Mouse (Mus musculus): ENCODE data around the gene Olfr103. TPM values are rescaled to one million over a fixed set of nuclear protein-coding genes. Genes with fewer than 3 reads are reported as not detected.

Olfr103 gene
- not detected in 2 replicates for polyA plus RNA-seq (2016; fragmentation: Nextera tagmentation; extraction: Ambion mirVana)

GRCm38 (mm10) chr17:37339598-37339997 lies at the start of gene Olfr103:
Gene Olfr103 (minus strand): TSS chr17:37339698.
- no peaks in the 10 kb centered on the region for H3K9me3 ChIP-seq
- no peaks in the 10 kb centered on the region for H3K36me3 ChIP-seq (replicated peaks)
- H3K4me1 ChIP-seq, result no peaks in the 10 kb centered on the region
- H3K27ac ChIP-seq (replicated peaks), result no peak within 1 kb of the TSS
- whole genome bisulfite sequencing, result 87% methylated on average over 2 of the region's 2 CpGs
- H3K27me3 ChIP-seq (replicated peaks; ENCODE audit: low read depth, poor library complexity, severe bottlenecking), result no peaks in the 10 kb centered on the region
- no peak within 1 kb of the TSS for H3K4me3 ChIP-seq
- DNase-seq (ENCODE audit: low spot score), result no peak

GRCm38 (mm10) chr17:37378733-37379132 lies 39.2 kb upstream of the Olfr103 start, which contains the start of gene Olfr105-ps:
Gene Olfr105-ps (plus strand): TSS chr17:37379033.
- H3K9me3 ChIP-seq, result no peaks in the 10 kb centered on the region
- no peak within 1 kb of the TSS for H3K27ac ChIP-seq (replicated peaks)
- H3K27me3 ChIP-seq (replicated peaks; ENCODE audit: low read depth, poor library complexity, severe bottlenecking), result no peaks in the 10 kb centered on the region
- H3K36me3 ChIP-seq (replicated peaks), result no peaks in the 10 kb centered on the region
- no peaks in the 10 kb centered on the region for H3K4me1 ChIP-seq
- DNase-seq (ENCODE audit: low spot score), result no peak
- no peak within 1 kb of the TSS for H3K4me3 ChIP-seq

- no peak for DNase-seq (ENCODE audit: low spot score)
- Histone ChIP-seq H3K9me3 (no peaks in the 10 kb centered on the region), H3K27ac (replicated peaks) (no peak within 1 kb of the TSS), H3K4me3 (no peak within 1 kb of the TSS), H3K27me3 (replicated peaks; ENCODE audit: low read depth, poor library complexity, severe bottlenecking) (no peaks in the 10 kb centered on the region), H3K36me3 (replicated peaks) (no peaks in the 10 kb centered on the region), H3K4me1 (no peaks in the 10 kb centered on the region)
Observed at GRCm38 (mm10) chr17:37359282-37359681, 19.8 kb upstream of the Olfr103 start, which contains the start of gene Olfr104-ps. Gene Olfr104-ps (plus strand): TSS chr17:37359582.

GRCm38 (mm10) chr17:37316954-37317353 lies 22.5 kb downstream of the Olfr103 start, which contains the start of gene Olfr102:
Gene Olfr102 (minus strand): TSS chr17:37317054.
- H3K4me3 ChIP-seq, result no peak within 1 kb of the TSS
- H3K27ac ChIP-seq (replicated peaks), result no peak within 1 kb of the TSS
- no peaks in the 10 kb centered on the region for H3K36me3 ChIP-seq (replicated peaks)
- H3K27me3 ChIP-seq (replicated peaks; ENCODE audit: low read depth, poor library complexity, severe bottlenecking), result no peaks in the 10 kb centered on the region
- no peak for DNase-seq (ENCODE audit: low spot score)
- no peaks in the 10 kb centered on the region for H3K9me3 ChIP-seq
- no peaks in the 10 kb centered on the region for H3K4me1 ChIP-seq

- no peaks in the 10 kb centered on the region for H3K27me3 ChIP-seq (replicated peaks; ENCODE audit: low read depth, poor library complexity, severe bottlenecking)
- no peaks in the 10 kb centered on the region for H3K36me3 ChIP-seq (replicated peaks)
- no peaks in the 10 kb centered on the region for H3K9me3 ChIP-seq
- 58% methylated on average over 2 of the region's 2 CpGs for WGBS
- no peak for DNase-seq (ENCODE audit: low spot score)
- no peaks in the 10 kb centered on the region for H3K4me1 ChIP-seq
- no peak overlapping the region for H3K4me3 ChIP-seq
- no peak overlapping the region for H3K27ac ChIP-seq (replicated peaks)
Observed at GRCm38 (mm10) chr17:37310146-37310699, 29.3 kb downstream of the Olfr103 start.

GRCm38 (mm10) chr17:37308483-37308882 lies 31.0 kb downstream of the Olfr103 start:
- H3K36me3 ChIP-seq (replicated peaks), result no peaks in the 10 kb centered on the region
- whole genome bisulfite sequencing, result 43% methylated on average over 4 of the region's 4 CpGs
- H3K4me3 ChIP-seq, result no peak overlapping the region
- H3K27ac ChIP-seq (replicated peaks), result no peak overlapping the region
- no peak for DNase-seq (ENCODE audit: low spot score)
- no peaks in the 10 kb centered on the region for H3K4me1 ChIP-seq
- no peaks in the 10 kb centered on the region for H3K9me3 ChIP-seq
- no peaks in the 10 kb centered on the region for H3K27me3 ChIP-seq (replicated peaks; ENCODE audit: low read depth, poor library complexity, severe bottlenecking)

GRCm38 (mm10) chr17:37304213-37304612 lies 35.3 kb downstream of the Olfr103 start, which contains the start of gene Olfr101:
Gene Olfr101 (minus strand): TSS chr17:37304313.
- no peak for DNase-seq (ENCODE audit: low spot score)
- 85% methylated on average over 4 of the region's 4 CpGs for WGBS

More at GRCm38 (mm10) chr17:37304213-37304612, 35.3 kb downstream of the Olfr103 start, which contains the start of gene Olfr101:
- Histone ChIP-seq H3K9me3 (no peaks in the 10 kb centered on the region), H3K4me3 (no peak within 1 kb of the TSS), H3K27me3 (replicated peaks; ENCODE audit: low read depth, poor library complexity, severe bottlenecking) (no peaks in the 10 kb centered on the region), H3K4me1 (no peaks in the 10 kb centered on the region), H3K36me3 (replicated peaks) (no peaks in the 10 kb centered on the region), H3K27ac (replicated peaks) (no peak within 1 kb of the TSS)

Other genes with a start within 250 kb of the Olfr103 start
- not detected in 2 replicates for gene Olfr91, start 241.4 kb downstream of the Olfr103 start, polyA plus RNA-seq (2016; fragmentation: Nextera tagmentation; extraction: Ambion mirVana)
- gene Olfr92, start 219.6 kb downstream of the Olfr103 start, polyA plus RNA-seq (2016; fragmentation: Nextera tagmentation; extraction: Ambion mirVana), result not detected in 2 replicates
- not detected in 2 replicates for gene Olfr93, start 178.2 kb downstream of the Olfr103 start, polyA plus RNA-seq (2016; fragmentation: Nextera tagmentation; extraction: Ambion mirVana)
- not detected in 2 replicates for gene Ubd, start 145.8 kb downstream of the Olfr103 start, polyA plus RNA-seq (2016; fragmentation: Nextera tagmentation; extraction: Ambion mirVana)
- not detected in 2 replicates for gene Olfr94, start 138.7 kb downstream of the Olfr103 start, polyA plus RNA-seq (2016; fragmentation: Nextera tagmentation; extraction: Ambion mirVana)
- gene Olfr95, start 126.6 kb downstream of the Olfr103 start, polyA plus RNA-seq (2016; fragmentation: Nextera tagmentation; extraction: Ambion mirVana), result not detected in 2 replicates
- gene Olfr96, start 119.6 kb downstream of the Olfr103 start, polyA plus RNA-seq (2016; fragmentation: Nextera tagmentation; extraction: Ambion mirVana), result not detected in 2 replicates
- not detected in 2 replicates for gene Olfr97, start 102.4 kb downstream of the Olfr103 start, polyA plus RNA-seq (2016; fragmentation: Nextera tagmentation; extraction: Ambion mirVana)
- gene Olfr98, start 75.9 kb downstream of the Olfr103 start, polyA plus RNA-seq (2016; fragmentation: Nextera tagmentation; extraction: Ambion mirVana), result not detected in 2 replicates
- gene H2-M3, start 69.5 kb downstream of the Olfr103 start, polyA plus RNA-seq (2016; fragmentation: Nextera tagmentation; extraction: Ambion mirVana), result 1.7 and 1.8 TPM in 2 replicates
- not detected in 2 replicates for gene Olfr99, start 56.2 kb downstream of the Olfr103 start, polyA plus RNA-seq (2016; fragmentation: Nextera tagmentation; extraction: Ambion mirVana)
- gene Olfr101, start 35.4 kb downstream of the Olfr103 start, polyA plus RNA-seq (2016; fragmentation: Nextera tagmentation; extraction: Ambion mirVana), result not detected in 2 replicates
- not detected in 2 replicates for gene Olfr102, start 22.6 kb downstream of the Olfr103 start, polyA plus RNA-seq (2016; fragmentation: Nextera tagmentation; extraction: Ambion mirVana)
- gene Olfr104-ps, start 19.9 kb upstream of the Olfr103 start, polyA plus RNA-seq (2016; fragmentation: Nextera tagmentation; extraction: Ambion mirVana), result not detected in 2 replicates
- gene Olfr105-ps, start 39.3 kb upstream of the Olfr103 start, polyA plus RNA-seq (2016; fragmentation: Nextera tagmentation; extraction: Ambion mirVana), result not detected in 2 replicates
- not detected in 2 replicates for gene Olfr106-ps, start 50.7 kb upstream of the Olfr103 start, polyA plus RNA-seq (2016; fragmentation: Nextera tagmentation; extraction: Ambion mirVana)
- not detected in 2 replicates for gene Olfr107, start 59.5 kb upstream of the Olfr103 start, polyA plus RNA-seq (2016; fragmentation: Nextera tagmentation; extraction: Ambion mirVana)
- not detected in 2 replicates for gene Olfr108, start 105.8 kb upstream of the Olfr103 start, polyA plus RNA-seq (2016; fragmentation: Nextera tagmentation; extraction: Ambion mirVana)
- not detected in 2 replicates for gene Olfr109, start 119.2 kb upstream of the Olfr103 start, polyA plus RNA-seq (2016; fragmentation: Nextera tagmentation; extraction: Ambion mirVana)
- not detected in 2 replicates for gene H2-M2, start 143.9 kb upstream of the Olfr103 start, polyA plus RNA-seq (2016; fragmentation: Nextera tagmentation; extraction: Ambion mirVana)
- gene Olfr110, start 152.8 kb upstream of the Olfr103 start, polyA plus RNA-seq (2016; fragmentation: Nextera tagmentation; extraction: Ambion mirVana), result not detected in 2 replicates
- not detected in 2 replicates for gene Olfr111, start 168.3 kb upstream of the Olfr103 start, polyA plus RNA-seq (2016; fragmentation: Nextera tagmentation; extraction: Ambion mirVana)
- gene Olfr112, start 229.8 kb upstream of the Olfr103 start, polyA plus RNA-seq (2016; fragmentation: Nextera tagmentation; extraction: Ambion mirVana), result not detected in 2 replicates
- gene Olfr113, start 238.0 kb upstream of the Olfr103 start, polyA plus RNA-seq (2016; fragmentation: Nextera tagmentation; extraction: Ambion mirVana), result not detected in 2 replicates